Mouse (Mus musculus): ENCODE results near the gene Kif13a. TPM values are rescaled to one million over a fixed set of nuclear protein-coding genes. Genes with fewer than 3 reads are reported as not detected.

The Kif13a gene
- polyA plus RNA-seq, 1 experiment, result 5.3 TPM

GRCm38 (mm10) chr13:46786064-46786561 lies 143.6 kb downstream of the Kif13a start:
- H3K4me3 ChIP-seq (ENCODE audit: control insufficient read depth, low read depth, low read length), result peak overlapping the region; percentile 46
- peaks cover 4% of the 10 kb centered on the region; the same call in 1 of the 2 replicates for H3K4me1 ChIP-seq (ENCODE audit: control insufficient read depth, insufficient read depth, low read length)
- H3K27ac ChIP-seq (ENCODE audit: control insufficient read depth, insufficient read depth, low read depth, low read length), result no peak overlapping the region
- no peaks in the 10 kb centered on the region for H3K36me3 ChIP-seq (ENCODE audit: control insufficient read depth, insufficient read depth, low read length)
- H3K27me3 ChIP-seq (ENCODE audit: control insufficient read depth, insufficient read depth, low read length), result no peaks in the 10 kb centered on the region
- no peak for TF ChIP-seq CTCF (IDR thresholded peaks at IDR 0.05; ENCODE audit: control insufficient read depth, insufficient read depth, insufficient replicate concordance, low read depth, low read length)

GRCm38 (mm10) chr13:46780379-46780778 lies 149.3 kb downstream of the Kif13a start:
- Histone ChIP-seq H3K27ac (ENCODE audit: control insufficient read depth, insufficient read depth, low read depth, low read length) (no peak overlapping the region), H3K36me3 (ENCODE audit: control insufficient read depth, insufficient read depth, low read length) (no peaks in the 10 kb centered on the region)
- TF ChIP-seq POLR2A (IDR thresholded peaks at IDR 0.05; ENCODE audit: control insufficient read depth, low read depth, low read length), result no peak
- no peak for TF ChIP-seq CTCF (IDR thresholded peaks at IDR 0.05; ENCODE audit: control insufficient read depth, insufficient read depth, insufficient replicate concordance, low read depth, low read length)

DNA sequence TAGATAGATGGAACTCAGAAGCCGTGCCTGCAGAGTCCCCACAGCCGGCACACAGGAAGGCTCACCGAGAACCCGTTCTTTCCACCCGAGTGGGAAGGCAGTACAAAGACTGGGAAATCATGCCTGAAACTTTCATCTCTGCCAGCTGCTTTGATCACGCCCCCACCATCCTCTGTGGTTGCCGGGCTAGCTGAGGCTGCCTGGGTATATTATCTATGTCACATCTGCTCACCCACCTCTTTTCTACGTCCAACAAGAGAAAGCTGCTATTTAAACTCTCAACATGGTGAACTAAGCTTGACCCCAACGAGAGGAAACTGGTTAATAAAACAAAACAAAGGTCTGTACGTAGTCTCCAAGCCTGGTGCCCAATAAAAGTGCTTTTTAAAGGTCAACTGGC lies 149.8 kb downstream of the Kif13a start:
- Histone ChIP-seq H3K27ac (ENCODE audit: control insufficient read depth, insufficient read depth, low read depth, low read length) (no peak overlapping the region), H3K27me3 (ENCODE audit: control insufficient read depth, insufficient read depth, low read length) (no peaks in the 10 kb centered on the region), H3K4me3 (ENCODE audit: control insufficient read depth, low read depth, low read length) (no peak overlapping the region), H3K36me3 (ENCODE audit: control insufficient read depth, insufficient read depth, low read length) (no peaks in the 10 kb centered on the region), H3K4me1 (ENCODE audit: control insufficient read depth, insufficient read depth, low read length) (no peaks in the 10 kb centered on the region)
- no peak for TF ChIP-seq CTCF (IDR thresholded peaks at IDR 0.05; ENCODE audit: control insufficient read depth, insufficient read depth, insufficient replicate concordance, low read depth, low read length)
- TF ChIP-seq POLR2A (IDR thresholded peaks at IDR 0.05; ENCODE audit: control insufficient read depth, low read depth, low read length), result no peak

More at GRCm38 (mm10) chr13:46780379-46780778, 149.3 kb downstream of the Kif13a start:
- Histone ChIP-seq H3K27me3 (ENCODE audit: control insufficient read depth, insufficient read depth, low read length) (no peaks in the 10 kb centered on the region), H3K4me1 (ENCODE audit: control insufficient read depth, insufficient read depth, low read length) (no peaks in the 10 kb centered on the region), H3K4me3 (ENCODE audit: control insufficient read depth, low read depth, low read length) (no peak overlapping the region)

DNA sequence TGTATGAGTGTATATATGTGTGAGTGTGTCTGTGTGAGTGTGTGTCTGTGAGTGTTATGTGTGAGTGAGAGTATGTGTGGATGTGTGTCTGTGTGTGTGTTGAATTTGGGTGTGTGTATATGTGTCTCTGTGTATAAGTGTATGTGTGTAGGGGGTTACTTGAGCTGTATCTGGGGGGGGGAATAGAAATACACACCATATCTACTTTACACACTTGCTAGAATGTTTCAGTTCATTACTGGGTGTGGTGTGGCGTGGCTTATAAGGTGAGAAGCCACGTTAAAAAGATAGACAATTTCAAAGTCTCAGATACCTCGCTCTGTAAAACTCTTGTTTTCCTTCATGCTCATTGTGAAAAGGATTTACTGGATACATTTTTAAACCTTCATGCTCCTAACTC lies 152.2 kb downstream of the Kif13a start:
- TF ChIP-seq POLR2A (IDR thresholded peaks at IDR 0.05; ENCODE audit: control insufficient read depth, low read depth, low read length) (no peak), CTCF (IDR thresholded peaks at IDR 0.05; ENCODE audit: control insufficient read depth, insufficient read depth, insufficient replicate concordance, low read depth, low read length) (no peak)
- Histone ChIP-seq H3K27ac (ENCODE audit: control insufficient read depth, insufficient read depth, low read depth, low read length) (no peak overlapping the region), H3K36me3 (ENCODE audit: control insufficient read depth, insufficient read depth, low read length) (no peaks in the 10 kb centered on the region), H3K4me3 (ENCODE audit: control insufficient read depth, low read depth, low read length) (no peak overlapping the region), H3K4me1 (ENCODE audit: control insufficient read depth, insufficient read depth, low read length) (no peaks in the 10 kb centered on the region), H3K27me3 (ENCODE audit: control insufficient read depth, insufficient read depth, low read length) (no peaks in the 10 kb centered on the region)

GRCm38 (mm10) chr13:46776636-46777305 lies 152.9 kb downstream of the Kif13a start:
- Histone ChIP-seq H3K4me3 (ENCODE audit: control insufficient read depth, low read depth, low read length) (no peak overlapping the region), H3K4me1 (ENCODE audit: control insufficient read depth, insufficient read depth, low read length) (no peaks in the 10 kb centered on the region), H3K36me3 (ENCODE audit: control insufficient read depth, insufficient read depth, low read length) (no peaks in the 10 kb centered on the region), H3K27ac (ENCODE audit: control insufficient read depth, insufficient read depth, low read depth, low read length) (no peak overlapping the region), H3K27me3 (ENCODE audit: control insufficient read depth, insufficient read depth, low read length) (no peaks in the 10 kb centered on the region)
- TF ChIP-seq CTCF (IDR thresholded peaks at IDR 0.05; ENCODE audit: control insufficient read depth, insufficient read depth, insufficient replicate concordance, low read depth, low read length) (no peak), POLR2A (IDR thresholded peaks at IDR 0.05; ENCODE audit: control insufficient read depth, low read depth, low read length) (no peak)

GRCm38 (mm10) chr13:46774998-46775397 lies 154.7 kb downstream of the Kif13a start:
- Histone ChIP-seq H3K4me3 (ENCODE audit: control insufficient read depth, low read depth, low read length) (no peak overlapping the region), H3K36me3 (ENCODE audit: control insufficient read depth, insufficient read depth, low read length) (no peaks in the 10 kb centered on the region)
- TF ChIP-seq POLR2A (IDR thresholded peaks at IDR 0.05; ENCODE audit: control insufficient read depth, low read depth, low read length) (no peak), CTCF (IDR thresholded peaks at IDR 0.05; ENCODE audit: control insufficient read depth, insufficient read depth, insufficient replicate concordance, low read depth, low read length) (no peak)

GRCm38 (mm10) chr13:46772581-46772980 lies 157.1 kb downstream of the Kif13a start:
- Histone ChIP-seq H3K27me3 (ENCODE audit: control insufficient read depth, insufficient read depth, low read length) (no peaks in the 10 kb centered on the region), H3K27ac (ENCODE audit: control insufficient read depth, insufficient read depth, low read depth, low read length) (no peak overlapping the region), H3K36me3 (ENCODE audit: control insufficient read depth, insufficient read depth, low read length) (no peaks in the 10 kb centered on the region), H3K4me3 (ENCODE audit: control insufficient read depth, low read depth, low read length) (no peak overlapping the region), H3K4me1 (ENCODE audit: control insufficient read depth, insufficient read depth, low read length) (no peaks in the 10 kb centered on the region)
- TF ChIP-seq CTCF (IDR thresholded peaks at IDR 0.05; ENCODE audit: control insufficient read depth, insufficient read depth, insufficient replicate concordance, low read depth, low read length) (no peak), POLR2A (IDR thresholded peaks at IDR 0.05; ENCODE audit: control insufficient read depth, low read depth, low read length) (no peak)

More at GRCm38 (mm10) chr13:46774998-46775397, 154.7 kb downstream of the Kif13a start:
- no peak overlapping the region for H3K27ac ChIP-seq (ENCODE audit: control insufficient read depth, insufficient read depth, low read depth, low read length)
- H3K4me1 ChIP-seq (ENCODE audit: control insufficient read depth, insufficient read depth, low read length), result no peaks in the 10 kb centered on the region
- no peaks in the 10 kb centered on the region for H3K27me3 ChIP-seq (ENCODE audit: control insufficient read depth, insufficient read depth, low read length)

Data from testis, adult 2 months (tissue).